Mouse (Mus musculus) intestine, embryonic 15.5 days (tissue): ENCODE data around the gene Utrn. TPM values are rescaled to one million over a fixed set of nuclear protein-coding genes. Genes with fewer than 3 reads are reported as not detected.

Experiments used
- ATAC-seq: fragments of 200-750 bp; cut with Nextera tagmentation; 2 replicates; pipeline ENCODE4 v1.8.0; 2017; ENCODE audit warnings: moderate TSS enrichment, moderate library complexity
- H3K27ac ChIP-seq: fragments of 300-500 bp; sonication (generic); 2 replicates; pipeline ENCODE4 v1.5.1; 2015; ENCODE audit warnings: mild to moderate bottlenecking, inconsistent platforms
- H3K27me3 ChIP-seq: fragments of 300-500 bp; sonication (generic); replicated peaks from 2 replicates; pipeline ENCODE4 v1.6.1; 2015; ENCODE audit warnings: inconsistent platforms
- H3K36me3 ChIP-seq: fragments of 300-500 bp; sonication (generic); 2 replicates; pipeline ENCODE4 v1.6.1; 2015; ENCODE audit warnings: inconsistent platforms
- H3K4me1 ChIP-seq: fragments of 300-500 bp; sonication (generic); replicated peaks from 2 replicates; pipeline ENCODE4 v1.6.1; 2015; ENCODE audit warnings: inconsistent platforms
- H3K4me2 ChIP-seq: fragments of 300-500 bp; sonication (generic); replicated peaks from 2 replicates; pipeline ENCODE4 v1.6.1; 2015; ENCODE audit warnings: mild to moderate bottlenecking, inconsistent platforms
- H3K4me3 ChIP-seq: fragments of 300-500 bp; sonication (generic); replicated peaks from 2 replicates; pipeline ENCODE4 v1.5.1; 2015; ENCODE audit warnings: inconsistent platforms
- H3K9ac ChIP-seq: fragments of 300-500 bp; sonication (generic); 2 replicates; pipeline ENCODE4 v1.6.1; 2015; ENCODE audit warnings: inconsistent platforms
- H3K9me3 ChIP-seq: fragments of 300-500 bp; sonication (generic); 2 replicates; pipeline ENCODE4 v1.6.1; 2016; ENCODE audit warnings: inconsistent platforms
- WGBS: fragments of 180-500 bp; shearing (Covaris S2); methylation state at CpG from one replicate; pipeline ENCODE4 v1.1.7; 2015; 5-methylcytosine and 5-hydroxymethylcytosine counted together
- polyA plus RNA-seq: library from polyadenylated mRNA; unstranded; fragments of >200 nt; fragmentation: Nextera tagmentation; extraction: Ambion mirVana; gene quantifications from 2 replicates; pipeline ENCODE4 v1.2.1, GENCODE M21; 2015

Gene Utrn
- polyA plus RNA-seq, 1 experiment from 2014 or later, result 43.8 TPM

DNA sequence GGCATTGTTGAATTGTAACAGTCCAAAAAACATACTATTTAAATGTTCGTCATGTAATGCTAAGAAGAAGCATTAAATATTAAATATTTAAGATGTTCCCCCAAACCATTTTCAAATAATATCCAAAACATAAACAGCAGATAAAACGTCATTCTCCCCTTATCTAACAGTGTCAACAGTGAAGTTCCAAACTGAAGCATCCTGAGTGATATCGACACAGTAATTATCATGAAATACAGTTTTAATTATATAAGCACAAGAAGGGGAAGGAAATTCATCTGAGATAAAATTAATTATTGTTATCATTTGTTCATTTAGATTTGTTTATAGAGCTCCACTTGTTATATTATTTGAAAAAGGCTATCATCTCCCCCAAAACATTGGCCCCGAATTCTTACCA lies 425.0 kb downstream of the Utrn start:
- H3K9me3 ChIP-seq, result no peaks in the 10 kb centered on the region
- 0 out of 2 replicates have a peak, but pooled peaks cover 2% of the 10 kb centered on the region for H3K36me3 ChIP-seq
- H3K4me1 ChIP-seq, result no peaks in the 10 kb centered on the region
- no peak overlapping the region for H3K9ac ChIP-seq
- no peak for ATAC-seq
- 86% methylated on average over 4 of the region's 4 CpGs for WGBS
- H3K27ac ChIP-seq, result no peak overlapping the region
- H3K4me3 ChIP-seq, result no peak overlapping the region
- no peaks in the 10 kb centered on the region for H3K27me3 ChIP-seq
- no peak overlapping the region for H3K4me2 ChIP-seq

DNA sequence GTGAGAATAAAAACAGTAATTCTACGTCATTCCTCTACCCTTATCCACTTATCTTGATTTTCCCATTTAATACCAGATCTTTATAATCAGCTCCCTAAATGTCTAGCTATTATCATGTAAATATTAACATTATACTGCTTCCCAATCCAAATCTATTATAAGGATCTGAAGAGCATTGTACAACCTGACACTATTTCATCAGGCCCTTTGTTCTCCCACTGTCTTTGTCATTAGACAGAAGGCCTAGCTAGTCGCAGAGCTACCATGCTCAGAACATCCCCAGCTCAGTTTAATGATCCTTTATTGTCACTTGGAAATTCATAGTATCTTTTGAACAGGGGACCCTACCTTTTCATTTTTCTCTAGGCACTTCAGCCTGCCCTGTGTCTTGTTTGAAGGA lies 436.0 kb downstream of the Utrn start:
- H3K27me3 ChIP-seq, result no peaks in the 10 kb centered on the region
- no peak overlapping the region for H3K4me3 ChIP-seq
- no peak overlapping the region for H3K27ac ChIP-seq
- WGBS, result 83% methylated on average over 2 of the region's 2 CpGs
- no peaks in the 10 kb centered on the region for H3K9me3 ChIP-seq
- no peaks in the 10 kb centered on the region for H3K36me3 ChIP-seq
- no peak for ATAC-seq
- no peaks in the 10 kb centered on the region for H3K4me1 ChIP-seq
- H3K4me2 ChIP-seq, result no peak overlapping the region
- H3K9ac ChIP-seq, result no peak overlapping the region

DNA sequence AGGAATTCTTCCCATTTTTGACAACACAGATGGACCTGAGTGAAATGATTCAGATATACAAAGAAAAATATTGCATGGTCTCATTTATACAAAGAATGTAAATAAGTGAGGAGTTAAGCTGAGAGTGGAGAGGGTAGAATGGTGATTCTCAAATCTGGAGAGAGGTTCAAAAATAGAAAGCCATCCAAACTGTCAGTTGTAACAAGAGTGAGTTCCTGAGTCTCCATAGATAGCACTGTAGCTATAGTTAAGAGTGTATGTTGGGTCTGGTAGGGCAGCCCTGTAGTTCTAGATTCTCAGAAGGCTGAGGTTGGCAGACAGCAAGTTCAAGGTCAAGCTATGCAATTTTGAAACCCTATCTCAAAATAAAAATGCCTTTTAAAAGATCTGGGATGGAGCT lies 438.8 kb downstream of the Utrn start:
- Histone ChIP-seq H3K9me3 (no peaks in the 10 kb centered on the region), H3K27me3 (no peaks in the 10 kb centered on the region), H3K4me1 (no peaks in the 10 kb centered on the region), H3K27ac (no peak overlapping the region), H3K9ac (no peak overlapping the region), H3K36me3 (no peaks in the 10 kb centered on the region), H3K4me2 (no peak overlapping the region), H3K4me3 (no peak overlapping the region)
- no peak for ATAC-seq

DNA sequence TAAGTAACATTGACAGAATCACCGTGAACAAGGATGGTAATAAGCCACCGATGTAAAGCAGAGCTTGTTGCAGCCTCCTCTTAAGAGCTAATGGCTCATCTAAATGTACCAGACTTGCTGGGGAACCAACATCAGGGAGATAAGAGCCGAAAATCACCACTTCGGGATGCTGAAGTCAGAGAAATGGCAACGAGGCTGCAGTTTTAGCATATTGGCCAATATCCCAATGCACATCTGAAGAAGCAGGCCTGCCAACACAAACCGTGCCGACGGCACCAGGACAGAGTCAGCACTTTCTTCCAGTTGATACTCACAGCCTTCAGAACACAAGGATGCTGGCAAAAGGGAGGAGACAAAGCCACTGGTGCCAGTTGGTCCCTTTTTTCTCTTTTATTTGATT lies 442.3 kb downstream of the Utrn start:
- ATAC-seq, result no peak
- H3K36me3 ChIP-seq, result no peaks in the 10 kb centered on the region
- H3K27ac ChIP-seq, result no peak overlapping the region
- H3K27me3 ChIP-seq, result no peaks in the 10 kb centered on the region
- H3K9me3 ChIP-seq, result no peaks in the 10 kb centered on the region
- H3K4me1 ChIP-seq, result no peaks in the 10 kb centered on the region
- H3K9ac ChIP-seq, result no peak overlapping the region
- H3K4me2 ChIP-seq, result no peak overlapping the region
- 86% methylated on average over 8 of the region's 8 CpGs for WGBS
- H3K4me3 ChIP-seq, result no peak overlapping the region

DNA sequence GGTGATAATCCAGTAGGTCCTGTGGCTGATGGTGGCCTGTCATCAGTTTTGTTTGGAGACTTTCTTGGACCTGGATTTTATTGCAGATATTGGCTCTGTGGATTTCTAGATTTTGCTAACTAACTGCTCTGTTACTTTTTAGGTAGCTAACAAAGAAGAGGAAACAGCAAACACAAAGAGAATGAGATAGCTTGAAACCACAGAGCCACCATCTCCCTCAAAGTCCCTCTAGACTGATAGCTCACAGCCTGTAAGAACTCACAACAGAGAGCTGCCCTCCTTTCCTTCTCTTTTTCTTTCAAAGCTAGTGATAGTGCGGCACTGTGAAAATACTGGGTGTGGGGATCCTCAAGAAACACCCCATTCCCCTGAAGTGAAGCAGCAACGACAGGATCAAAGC lies 444.2 kb downstream of the Utrn start:
- Histone ChIP-seq H3K9ac (no peak overlapping the region), H3K4me1 (no peaks in the 10 kb centered on the region), H3K9me3 (no peaks in the 10 kb centered on the region), H3K4me2 (no peak overlapping the region), H3K36me3 (no peaks in the 10 kb centered on the region), H3K4me3 (no peak overlapping the region), H3K27ac (no peak overlapping the region), H3K27me3 (no peaks in the 10 kb centered on the region)
- WGBS, result 88% methylated on average over 2 of the region's 2 CpGs
- ATAC-seq, result no peak

DNA sequence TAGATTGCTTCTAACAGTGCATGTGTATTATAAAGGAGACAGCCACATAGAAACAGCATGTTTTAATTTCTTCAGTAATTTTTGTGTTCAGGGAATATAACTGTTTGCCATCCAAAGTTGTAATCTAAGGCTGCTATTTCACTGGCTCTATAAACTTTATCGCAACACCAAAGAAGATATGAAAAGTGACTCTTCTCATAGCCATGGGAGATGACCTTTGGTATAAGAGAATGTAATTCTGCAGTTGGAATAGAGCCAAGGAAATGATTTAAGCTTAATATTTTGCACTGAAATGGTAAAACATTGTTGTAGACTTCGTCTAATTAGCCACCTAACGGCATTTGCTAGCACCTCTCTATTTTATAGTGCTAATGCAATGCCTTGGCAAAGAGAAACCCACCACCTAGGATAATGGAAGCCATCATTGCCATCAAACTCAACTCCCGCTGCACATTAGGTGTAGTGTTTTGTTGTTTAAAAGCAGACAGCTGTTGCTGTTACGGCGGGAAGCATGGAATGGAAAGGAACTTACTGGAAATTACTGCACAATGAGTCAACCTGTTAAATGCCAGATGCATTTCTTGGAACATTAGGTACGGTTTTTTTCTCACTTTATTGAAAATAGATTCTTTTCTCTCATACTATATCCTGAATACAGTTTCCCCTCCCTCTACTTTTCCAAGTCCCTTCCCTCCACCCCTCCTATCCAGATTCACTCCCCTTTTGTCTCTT lies 445.0 kb downstream of the Utrn start:
- Histone ChIP-seq H3K27ac (no peak overlapping the region), H3K9ac (no peak overlapping the region), H3K9me3 (no peaks in the 10 kb centered on the region), H3K4me2 (no peak overlapping the region), H3K36me3 (no peaks in the 10 kb centered on the region), H3K27me3 (no peaks in the 10 kb centered on the region), H3K4me1 (no peaks in the 10 kb centered on the region), H3K4me3 (no peak overlapping the region)
- 76% methylated on average over 7 of the region's 7 CpGs for WGBS
- peak; percentile 72 for ATAC-seq

DNA sequence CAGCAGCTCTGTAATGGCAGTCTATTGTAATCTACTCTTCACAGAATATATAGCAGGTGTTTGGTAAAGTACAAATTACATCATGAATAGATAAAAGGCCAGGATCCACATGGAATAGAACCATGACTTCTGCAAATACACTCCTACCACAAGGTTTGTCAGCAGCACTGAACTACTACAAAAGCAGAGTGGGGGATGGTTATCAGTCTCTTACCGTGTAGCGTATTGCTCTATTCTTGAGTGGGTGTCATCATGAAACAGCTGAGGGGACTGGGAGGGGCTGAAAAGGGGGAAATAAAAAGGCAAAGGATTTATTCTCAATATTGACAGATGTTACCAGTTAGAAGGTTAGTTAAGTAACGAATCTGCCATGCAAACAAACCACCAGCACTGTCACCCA lies 454.2 kb downstream of the Utrn start:
- no peak overlapping the region for H3K4me3 ChIP-seq
- peaks cover 3% of the 10 kb centered on the region; the same call in 1 of the 2 replicates for H3K36me3 ChIP-seq
- no peak for ATAC-seq
- H3K4me2 ChIP-seq, result no peak overlapping the region
- no peak overlapping the region for H3K27ac ChIP-seq
- no peaks in the 10 kb centered on the region for H3K9me3 ChIP-seq
- 93% methylated on average over 3 of the region's 3 CpGs for WGBS
- H3K4me1 ChIP-seq, result no peaks in the 10 kb centered on the region
- no peaks in the 10 kb centered on the region for H3K27me3 ChIP-seq
- H3K9ac ChIP-seq, result no peak overlapping the region

DNA sequence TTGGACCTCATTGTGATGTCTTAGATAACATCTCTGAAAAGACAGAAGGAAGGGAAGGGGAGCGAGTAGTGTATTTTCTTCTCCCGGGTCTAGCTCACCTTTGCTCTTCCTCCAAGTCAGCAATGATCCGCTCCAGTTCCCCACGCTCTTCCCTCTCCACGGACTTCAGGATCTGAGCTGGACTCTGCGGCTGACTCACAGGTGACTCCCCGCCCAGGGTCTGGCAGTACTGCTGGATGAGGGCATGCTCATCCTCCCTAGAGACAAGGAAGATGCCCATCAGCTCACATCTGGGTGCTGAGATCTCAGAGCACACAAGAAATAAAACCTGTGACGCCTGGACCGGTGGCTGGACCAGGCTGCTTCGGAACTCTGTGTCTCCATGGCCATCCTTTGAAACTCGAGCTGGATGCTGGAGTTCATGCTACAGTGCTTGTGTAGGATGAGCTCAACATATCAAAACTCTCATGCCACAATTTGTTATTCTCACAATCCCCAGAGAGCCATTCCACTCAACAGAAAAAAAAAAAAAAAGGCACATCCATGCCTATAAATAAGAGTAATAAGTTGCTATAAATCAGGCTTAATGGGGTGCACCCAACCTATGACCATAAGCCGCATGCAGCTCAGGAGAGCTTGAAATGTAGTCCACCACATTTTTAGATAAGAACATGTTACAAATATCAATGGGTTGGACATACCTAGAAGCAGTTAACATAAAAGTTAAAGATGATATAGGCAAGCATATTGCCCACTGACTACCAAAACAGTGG lies 462.6 kb downstream of the Utrn start:
- Histone ChIP-seq H3K9ac (no peak overlapping the region), H3K4me3 (no peak overlapping the region), H3K4me1 (no peaks in the 10 kb centered on the region), H3K27me3 (no peaks in the 10 kb centered on the region), H3K9me3 (no peaks in the 10 kb centered on the region), H3K36me3 (no peaks in the 10 kb centered on the region), H3K27ac (no peak overlapping the region), H3K4me2 (no peak overlapping the region)
- no peak for ATAC-seq
- 88% methylated on average over 12 of the region's 12 CpGs for WGBS

DNA sequence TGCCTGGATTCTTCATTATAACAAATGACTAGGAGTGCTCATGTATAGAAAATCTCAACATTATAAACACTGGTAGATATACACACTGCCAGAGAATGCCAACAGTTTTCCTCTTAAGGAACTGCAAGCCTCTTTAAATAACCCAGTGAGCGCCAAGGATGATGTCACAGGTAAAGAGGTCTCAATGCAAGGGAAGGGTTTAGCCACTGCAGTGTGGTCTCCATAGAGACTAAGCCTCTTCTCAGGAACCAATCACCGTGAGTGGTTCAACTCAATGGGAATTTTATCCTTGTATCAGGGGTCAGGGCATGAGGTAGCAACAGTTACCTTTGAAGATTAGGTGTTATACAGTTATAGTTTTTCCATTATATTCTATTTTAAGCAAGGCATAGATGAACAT lies 469.7 kb downstream of the Utrn start:
- no peaks in the 10 kb centered on the region for H3K4me1 ChIP-seq

DNA sequence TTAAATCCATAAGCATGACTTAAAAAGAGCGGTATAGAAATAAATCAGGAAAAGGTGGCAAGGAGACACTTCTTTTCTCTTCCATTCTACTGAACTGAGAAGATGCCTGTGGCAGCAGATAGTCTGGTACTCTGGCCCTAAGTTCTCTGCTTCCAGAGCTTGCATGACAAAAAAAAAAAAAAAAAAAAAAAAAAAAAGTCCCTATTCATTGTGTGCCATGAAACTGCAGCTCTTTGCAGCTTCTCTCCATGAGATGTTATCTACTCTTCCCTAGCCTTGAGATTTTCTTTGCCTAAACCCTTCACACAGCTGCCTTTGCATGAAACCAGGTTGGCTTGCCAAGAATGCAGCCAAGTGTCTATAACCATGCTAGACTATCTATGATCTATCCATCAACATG lies 489.0 kb downstream of the Utrn start:
- Histone ChIP-seq H3K4me3 (no peak overlapping the region), H3K27ac (no peak overlapping the region), H3K4me2 (no peak overlapping the region), H3K4me1 (no peaks in the 10 kb centered on the region), H3K36me3 (no peaks in the 10 kb centered on the region), H3K27me3 (no peaks in the 10 kb centered on the region), H3K9ac (no peak overlapping the region), H3K9me3 (no peaks in the 10 kb centered on the region)
- 100% methylated on average over 1 of the region's 1 CpGs for WGBS
- ATAC-seq, result no peak

More for the DNA sequence above, 469.7 kb downstream of the Utrn start:
- Histone ChIP-seq H3K9ac (no peak overlapping the region), H3K27me3 (no peaks in the 10 kb centered on the region), H3K27ac (no peak overlapping the region), H3K4me2 (no peak overlapping the region), H3K36me3 (no peaks in the 10 kb centered on the region), H3K9me3 (no peaks in the 10 kb centered on the region), H3K4me3 (no peak overlapping the region)
- 0 out of 2 replicates have a peak, but pooled peaks have one; percentile 15 for ATAC-seq
- 68% methylated on average over 2 of the region's 2 CpGs for WGBS

DNA sequence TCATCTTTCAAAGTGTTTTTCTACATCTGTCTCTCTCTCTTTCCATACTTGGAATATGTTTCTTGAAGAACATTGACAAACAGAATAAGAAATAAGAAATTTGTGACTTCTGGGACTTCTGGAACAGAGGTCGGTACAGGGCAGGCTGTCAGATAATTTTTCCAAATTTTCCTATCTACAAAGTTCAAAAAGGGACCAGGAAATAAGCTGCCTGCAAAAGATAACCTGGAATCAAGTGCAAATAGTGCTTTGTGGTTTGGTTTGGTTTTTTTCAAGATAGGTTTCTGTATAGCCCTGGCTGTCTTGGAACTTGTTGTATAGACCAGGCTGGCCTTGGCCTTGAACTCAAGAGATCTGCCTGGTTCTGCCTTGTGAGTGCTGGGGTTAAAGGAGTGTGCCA lies 490.0 kb downstream of the Utrn start:
- no peak overlapping the region for H3K27ac ChIP-seq
- H3K4me2 ChIP-seq, result no peak overlapping the region
- H3K4me3 ChIP-seq, result no peak overlapping the region
- H3K4me1 ChIP-seq, result no peaks in the 10 kb centered on the region
- H3K27me3 ChIP-seq, result no peaks in the 10 kb centered on the region
- WGBS, result 81% methylated on average over 1 of the region's 1 CpGs
- H3K36me3 ChIP-seq, result no peaks in the 10 kb centered on the region
- no peak for ATAC-seq
- H3K9me3 ChIP-seq, result no peaks in the 10 kb centered on the region
- H3K9ac ChIP-seq, result no peak overlapping the region

DNA sequence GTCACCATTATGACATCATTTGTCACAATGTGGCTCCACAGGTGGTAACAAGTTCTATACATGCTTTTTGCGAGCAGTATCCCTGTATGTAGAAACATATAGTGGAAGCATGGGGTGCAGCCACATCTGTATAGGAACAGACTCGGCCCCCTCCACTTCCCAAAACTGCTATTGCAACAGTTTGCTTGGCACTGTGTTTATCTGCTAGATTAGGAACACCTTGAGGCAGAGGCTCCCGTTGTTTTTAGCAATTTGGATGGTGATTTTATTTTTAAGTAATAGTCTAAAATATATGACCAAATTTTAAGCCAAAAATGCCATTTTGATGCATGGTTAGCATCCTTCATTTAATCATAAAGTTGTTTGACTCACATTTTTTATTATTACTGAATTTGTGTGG lies 491.4 kb downstream of the Utrn start:
- Histone ChIP-seq H3K27ac (no peak overlapping the region), H3K27me3 (no peaks in the 10 kb centered on the region), H3K4me3 (no peak overlapping the region), H3K9me3 (no peaks in the 10 kb centered on the region), H3K36me3 (no peaks in the 10 kb centered on the region), H3K4me2 (no peak overlapping the region), H3K9ac (no peak overlapping the region), H3K4me1 (no peaks in the 10 kb centered on the region)
- WGBS, result 72% methylated on average over 3 of the region's 3 CpGs
- ATAC-seq, result no peak

DNA sequence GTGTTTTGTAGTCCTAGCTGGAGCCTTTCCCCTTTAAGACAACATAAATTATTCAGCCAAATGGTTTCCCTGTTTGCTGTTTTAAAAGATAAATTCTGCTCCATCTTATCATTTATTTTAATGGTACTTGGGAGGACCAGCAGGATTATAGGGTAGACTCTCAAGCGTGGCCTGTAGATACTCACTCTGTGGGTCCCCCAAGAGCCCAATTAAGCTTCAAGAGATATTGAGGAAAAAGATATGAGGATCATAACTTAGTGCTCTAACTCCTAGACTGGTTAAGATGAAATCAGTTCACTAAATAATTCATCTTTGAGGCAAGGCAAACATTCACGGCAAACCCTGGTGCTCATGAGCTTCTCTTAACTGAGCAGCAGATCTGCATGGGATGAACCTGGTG lies 493.1 kb downstream of the Utrn start:
- H3K4me1 ChIP-seq, result no peaks in the 10 kb centered on the region
- no peak for ATAC-seq
- H3K27ac ChIP-seq, result no peak overlapping the region
- no peak overlapping the region for H3K4me3 ChIP-seq
- no peaks in the 10 kb centered on the region for H3K36me3 ChIP-seq
- H3K27me3 ChIP-seq, result no peaks in the 10 kb centered on the region
- no peak overlapping the region for H3K9ac ChIP-seq
- H3K9me3 ChIP-seq, result no peaks in the 10 kb centered on the region
- H3K4me2 ChIP-seq, result no peak overlapping the region
- WGBS, result 54% methylated on average over 2 of the region's 2 CpGs
